Comparison of ENCODE assay signal across 10 mouse cellular contexts in the genomic region with DNA sequence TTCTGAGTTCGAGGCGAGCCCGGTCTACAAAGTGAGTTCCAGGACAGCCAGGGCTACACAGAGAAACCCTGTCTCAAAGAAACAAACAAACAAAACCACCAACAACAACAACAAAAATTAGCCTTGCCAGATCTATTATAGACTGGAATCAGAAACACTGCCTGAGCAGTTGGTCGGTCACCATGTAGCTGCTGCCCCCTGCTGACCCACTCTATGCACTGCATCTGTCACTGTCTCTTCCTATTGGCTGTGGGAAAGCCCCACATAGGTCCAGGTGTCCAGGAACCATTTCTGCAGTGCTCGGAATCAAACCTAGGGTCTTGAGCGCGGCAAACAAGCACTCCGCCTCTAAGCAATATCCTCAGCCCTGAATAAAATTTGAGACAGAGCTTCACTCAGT. TPM values are rescaled to one million over a fixed set of nuclear protein-coding genes. Genes with fewer than 3 reads are reported as not detected.
A peak's percentile ranks its signal among the peaks of the same experiment; 100 is the strongest.
DNase-seq lines count a peak whose midpoint lies in the region; ATAC-seq lines count a peak whose summit lies in the region.
"Had no signal": no experiment of that assay in that cellular context is flagged by ENCODE, and none has a peak within 500 bp of the region (broad histone marks: within the 10 kb centered on the region; RNA-seq: fewer than 3 reads in every experiment).

No protein-coding gene starts in this region.

- no peak overlapping the region for H3K4me2 ChIP-seq in embryonic facial prominence, embryonic 11.5 days (ENCODE audit: low read depth, low read length)
- H3K4me2 ChIP-seq: heart, embryonic 15.5 days; stomach, embryonic 15.5 days had no signal

- no peaks in the 10 kb centered on the region for H3K9me3 ChIP-seq in embryonic facial prominence, embryonic 11.5 days (replicated peaks; ENCODE audit: control insufficient read depth, low read length)
- no peaks in the 10 kb centered on the region for H3K9me3 ChIP-seq in limb, embryonic 10.5 days (replicated peaks)
- H3K9me3 ChIP-seq: heart, embryonic 15.5 days; stomach, embryonic 15.5 days had no signal

- 73% methylated on average over 8 of the region's 8 CpGs for WGBS in embryonic facial prominence, embryonic 11.5 days
- 78% methylated on average over 8 of the region's 8 CpGs for WGBS in limb, embryonic 10.5 days

- H3K4me1 ChIP-seq in embryonic facial prominence, embryonic 11.5 days (ENCODE audit: control insufficient read depth, insufficient read depth, low read length), result no peaks in the 10 kb centered on the region
- peaks cover 3% of the 10 kb centered on the region; the same call in 1 of the 2 replicates for H3K4me1 ChIP-seq in limb, embryonic 10.5 days
- H3K4me1 ChIP-seq: stomach, embryonic 15.5 days had no signal

- H3K4me3 ChIP-seq in embryonic facial prominence, embryonic 11.5 days (ENCODE audit: low read depth, low read length), result no peak overlapping the region
- H3K4me3 ChIP-seq in limb, embryonic 10.5 days, result no peak overlapping the region
- H3K4me3 ChIP-seq: heart, embryonic 15.5 days; stomach, embryonic 15.5 days had no signal

- H3K27me3 ChIP-seq in embryonic facial prominence, embryonic 11.5 days (ENCODE audit: control insufficient read depth, insufficient read depth, low read length), result no peaks in the 10 kb centered on the region
- peaks cover 9% of the 10 kb centered on the region; the same call in 1 of the 2 replicates for H3K27me3 ChIP-seq in limb, embryonic 10.5 days (ENCODE audit: low read depth, poor library complexity, severe bottlenecking)
- H3K27me3 ChIP-seq: heart, embryonic 15.5 days; stomach, embryonic 15.5 days had no signal

- ATAC-seq in embryonic facial prominence, embryonic 11.5 days (replicated peaks; ENCODE audit: insufficient number of reproducible peaks, low FRiP score, low TSS enrichment, low read depth), result no peak

- H3K36me3 ChIP-seq in embryonic facial prominence, embryonic 11.5 days (replicated peaks; ENCODE audit: control insufficient read depth, insufficient read depth, low read depth, low read length), result no peaks in the 10 kb centered on the region
- H3K36me3 ChIP-seq in limb, embryonic 10.5 days, result no peaks in the 10 kb centered on the region
- H3K36me3 ChIP-seq: stomach, embryonic 15.5 days had no signal

- DNase-seq in urinary bladder, postnatal 14 days (ENCODE audit: low spot score), result peak; percentile 61
- DNase-seq in urinary bladder, adult 2 months (ENCODE audit: low spot score), result no peak
- DNase-seq in adrenal gland, postnatal 36 days, result peak; percentile 63 to 81
- DNase-seq in embryonic facial prominence, embryonic 11.5 days (ENCODE audit: low spot score), result peak; percentile 69
- DNase-seq in induced T-regulatory cell, adult 2 months (ENCODE audit: low read depth), result peak; percentile 78
- peak; percentile 70 for DNase-seq in limb, embryonic 10.5 days (ENCODE audit: low spot score)
- peak; percentile 64 for DNase-seq in retina, postnatal 1 day
- peak; percentile 85 for DNase-seq in thymus, postnatal 4 days

- H3K27ac ChIP-seq in embryonic facial prominence, embryonic 11.5 days (replicated peaks; ENCODE audit: low read depth, low read length), result no peak overlapping the region
- no peak overlapping the region for H3K27ac ChIP-seq in limb, embryonic 10.5 days
- H3K27ac ChIP-seq: heart, embryonic 15.5 days; stomach, embryonic 15.5 days had no signal

- H3K9ac ChIP-seq in embryonic facial prominence, embryonic 11.5 days (replicated peaks; ENCODE audit: low read length), result no peak overlapping the region
- H3K9ac ChIP-seq: heart, embryonic 15.5 days; stomach, embryonic 15.5 days had no signal

RNA-seq across cellular contexts. Expression of gene Ice2, which starts 29.6 kb away (rescaled TPM):
- polyA plus RNA-seq in urinary bladder, adult 2 months (2012; rRNA removed), result 8.0 and 8.5 TPM in 2 replicates
- total RNA-seq in adrenal gland, postnatal 36 days (2021), result 10 to 100 TPM; 12.9 to 15.3 TPM
- 27.3 and 32.1 TPM in 2 replicates for polyA plus RNA-seq in embryonic facial prominence, embryonic 11.5 days (2014; fragmentation: Nextera tagmentation; extraction: Ambion mirVana)
- 22.5 and 25.2 TPM in 2 replicates for polyA plus RNA-seq in limb, embryonic 10.5 days (2016; fragmentation: Nextera tagmentation; extraction: Ambion mirVana)
